Mouse (Mus musculus) adrenal gland, adult 2 months (tissue): ENCODE data around the gene Fam43b. TPM values are rescaled to one million over a fixed set of nuclear protein-coding genes. Genes with fewer than 3 reads are reported as not detected.

Source experiments
- DNase-seq: peaks from one replicate; pipeline ENCODE4 v3.0.0; 2021
- polyA plus RNA-seq: library from polyadenylated mRNA; depleted of rRNA; stranded (reverse); fragments of >200 nt; gene quantifications from 2 replicates; pipeline ENCODE4 v1.2.3, GENCODE M21; 2012; rRNA removed
- total RNA-seq, 2 experiments: library from RNA; stranded (reverse); gene quantifications; 2 replicates each; pipeline ENCODE4 v1.2.3; 2021

Gene Fam43b
- total and polyA plus RNA-seq, 3 experiments, result 2.1 to 10.3 (median 4.8) TPM

GRCm38 (mm10) chr4:138352692-138353091 lies 43.6 kb downstream of the Fam43b start:
- DNase-seq, result no peak

- DNase-seq, result no peak
Measured at GRCm38 (mm10) chr4:138351821-138352220, 44.5 kb downstream of the Fam43b start.

- DNase-seq, result no peak
Measured at GRCm38 (mm10) chr4:138348716-138349115, 47.6 kb downstream of the Fam43b start.

GRCm38 (mm10) chr4:138347280-138347679 lies 49.0 kb downstream of the Fam43b start:
- DNase-seq, result no peak

GRCm38 (mm10) chr4:138344891-138345545 lies 51.3 kb downstream of the Fam43b start:
- DNase-seq, result peak; percentile 82

Other genes starting within 250 kb of the Fam43b start
- 100 to 1,000 TPM; 202 to 222 TPM for gene Hp1bp3, start 180.2 kb downstream of the Fam43b start, total RNA-seq
- gene Hp1bp3, start 180.2 kb downstream of the Fam43b start, polyA plus RNA-seq, result 40.0 and 49.8 TPM in 2 replicates
- gene Sh2d5, start 146.1 kb downstream of the Fam43b start, total RNA-seq, result 1 to 10 TPM; 1.8 to 2.0 TPM
- gene Sh2d5, start 146.1 kb downstream of the Fam43b start, polyA plus RNA-seq, result 3.4 and 3.7 TPM in 2 replicates
- 1 to 10 TPM; 2.7 to 2.8 TPM for gene Kif17, start 146.1 kb downstream of the Fam43b start, total RNA-seq
- 4.0 and 4.3 TPM in 2 replicates for gene Kif17, start 146.1 kb downstream of the Fam43b start, polyA plus RNA-seq
- 100 to 1,000 TPM; 116 to 131 TPM for gene Ddost, start 91.8 kb downstream of the Fam43b start, total RNA-seq
- 320 and 326 TPM in 2 replicates for gene Ddost, start 91.8 kb downstream of the Fam43b start, polyA plus RNA-seq
- gene Pink1, start 70.2 kb downstream of the Fam43b start, total RNA-seq, result 100 to 1,000 TPM; 145 to 180 TPM
- gene Pink1, start 70.2 kb downstream of the Fam43b start, polyA plus RNA-seq, result 371 and 378 TPM in 2 replicates
- gene Cda, start 28.5 kb downstream of the Fam43b start, total RNA-seq, result 10 to 100 TPM; 11.2 to 15.5 TPM
- 26.4 and 31.5 TPM in 2 replicates for gene Cda, start 28.5 kb downstream of the Fam43b start, polyA plus RNA-seq
- gene Mul1, start 38.1 kb upstream of the Fam43b start, total RNA-seq, result 10 to 100 TPM; 45.1 to 61.0 TPM
- gene Mul1, start 38.1 kb upstream of the Fam43b start, polyA plus RNA-seq, result 20.4 and 26.9 TPM in 2 replicates
- 10 to 100 TPM; 24.4 to 26.4 TPM for gene Camk2n1, start 57.8 kb upstream of the Fam43b start, total RNA-seq
- 30.9 and 69.4 TPM in 2 replicates for gene Camk2n1, start 57.8 kb upstream of the Fam43b start, polyA plus RNA-seq
- not detected for gene Vwa5b1, start 239.4 kb upstream of the Fam43b start, total RNA-seq
- gene Vwa5b1, start 239.4 kb upstream of the Fam43b start, polyA plus RNA-seq, result not detected in 2 replicates